Mouse (Mus musculus) cerebellum, adult 9-10 months (tissue): Measurements from ENCODE around the gene Zdhhc20.
"Not testable (repeated sequence)": the region's sequence is repeated elsewhere in the genome, so short reads cannot be mapped to it uniquely, and the experiment has no call there.

ENCODE experiments used
- DNase-seq: peaks from one replicate; pipeline ENCODE4 v3.0.0; 2022

Gene Zdhhc20

DNA sequence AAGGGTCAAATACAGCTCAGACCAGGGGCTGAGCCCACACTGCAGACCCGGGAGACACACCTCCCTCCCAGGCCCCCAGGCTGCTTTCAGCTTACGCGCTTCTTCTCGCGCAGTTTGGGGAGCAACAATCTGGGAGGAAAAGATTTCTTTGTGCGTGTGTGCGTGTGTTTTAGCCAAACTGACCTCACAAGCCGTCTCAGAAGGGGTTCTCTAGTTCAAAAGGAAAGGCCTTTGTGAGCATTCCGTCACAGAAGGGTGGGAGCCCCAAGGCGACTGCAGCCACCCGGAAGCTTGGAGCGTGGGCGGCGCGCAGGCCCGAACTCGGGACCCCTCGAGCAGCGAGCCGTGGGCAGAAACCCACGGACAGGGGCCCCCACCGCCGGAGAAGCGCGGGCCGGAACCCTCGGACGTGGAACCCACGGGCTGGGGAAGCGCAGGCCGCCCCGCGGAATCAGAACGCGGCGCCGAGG lies 500 bp downstream of the Zdhhc20 start:
- no peak for DNase-seq

- DNase-seq, result no peak
Observed at GRCm38 (mm10) chr14:57887171-57887570, 2.9 kb downstream of the Zdhhc20 start.

DNA sequence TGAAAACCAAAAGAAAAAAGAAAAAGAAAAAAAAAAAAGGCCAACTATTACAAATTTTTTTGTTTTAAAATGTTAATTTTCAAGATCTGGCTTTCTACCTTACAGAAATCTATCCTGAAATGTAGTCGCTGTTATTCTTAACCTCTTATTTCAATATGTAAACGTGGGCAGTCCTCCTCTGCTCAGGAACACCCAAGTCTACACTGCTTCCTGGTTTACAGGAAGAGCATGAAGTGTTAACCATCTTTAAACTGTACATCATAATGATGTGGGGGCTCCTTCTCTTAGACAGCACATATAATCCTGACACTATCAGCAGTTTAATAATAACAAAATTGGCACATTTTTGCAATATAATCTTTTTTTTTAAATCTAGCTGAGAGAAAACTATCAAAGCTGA lies 4.0 kb downstream of the Zdhhc20 start:
- no peak for DNase-seq

- DNase-seq, result no peak
Observed at GRCm38 (mm10) chr14:57883341-57883740, 6.7 kb downstream of the Zdhhc20 start.

DNA sequence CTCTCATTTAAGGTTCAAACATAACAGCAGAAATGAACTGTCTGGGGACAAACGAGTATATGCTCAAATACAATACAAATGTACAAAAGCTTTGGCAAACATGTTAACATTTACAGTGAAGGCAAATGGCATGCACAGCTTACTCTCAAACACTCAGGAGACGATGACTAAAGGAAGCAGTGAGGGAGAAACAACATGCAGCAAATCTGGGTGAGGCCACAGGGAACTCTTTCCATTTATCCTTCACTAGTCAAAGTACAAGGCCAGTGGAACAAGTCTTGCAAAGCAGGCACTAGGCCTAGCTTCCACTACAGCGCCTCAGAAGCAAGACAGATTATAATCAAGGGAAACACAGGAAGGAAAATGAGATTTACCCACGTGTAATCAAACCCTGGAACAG lies 7.4 kb downstream of the Zdhhc20 start:
- no peak for DNase-seq

DNA sequence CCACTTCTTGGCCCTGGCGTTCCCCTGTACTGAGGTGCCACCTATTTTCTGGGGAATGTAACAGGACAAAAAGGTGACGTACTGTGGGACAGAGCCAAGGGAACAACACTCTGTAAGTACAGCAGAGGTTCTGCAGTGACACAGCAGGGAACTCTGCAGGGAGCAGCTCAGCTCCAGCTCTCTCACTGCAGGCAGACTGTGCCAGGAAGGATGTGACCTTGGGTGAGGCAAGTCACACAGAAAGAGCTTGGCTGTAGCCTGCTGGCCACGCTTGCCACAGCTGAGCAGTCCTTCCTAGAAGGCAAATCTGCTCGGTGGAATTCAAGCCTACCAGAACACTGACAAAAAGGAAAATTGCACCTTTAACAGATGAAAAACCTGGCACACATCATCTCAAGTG lies 8.3 kb downstream of the Zdhhc20 start:
- peak; percentile 35 for DNase-seq

DNA sequence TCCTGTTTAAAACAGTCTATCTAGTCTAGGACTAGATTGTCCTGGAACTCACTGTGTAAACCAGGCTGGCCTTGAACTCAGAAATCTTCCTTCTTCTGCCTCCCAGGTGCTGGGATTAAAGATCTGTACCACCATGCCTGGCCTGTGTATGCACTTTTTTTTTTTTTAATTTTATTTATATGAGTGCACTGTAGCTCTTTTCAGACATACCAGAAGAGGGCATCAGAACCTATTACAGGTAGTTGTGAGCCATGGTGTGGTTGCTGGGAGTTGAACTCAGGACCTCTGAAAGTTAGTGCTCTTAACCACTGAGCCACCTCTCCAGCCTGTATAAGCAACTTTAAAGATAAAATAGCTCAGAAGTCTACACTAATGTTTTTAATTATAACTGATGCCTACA lies 9.0 kb downstream of the Zdhhc20 start:
- no peak for DNase-seq

DNA sequence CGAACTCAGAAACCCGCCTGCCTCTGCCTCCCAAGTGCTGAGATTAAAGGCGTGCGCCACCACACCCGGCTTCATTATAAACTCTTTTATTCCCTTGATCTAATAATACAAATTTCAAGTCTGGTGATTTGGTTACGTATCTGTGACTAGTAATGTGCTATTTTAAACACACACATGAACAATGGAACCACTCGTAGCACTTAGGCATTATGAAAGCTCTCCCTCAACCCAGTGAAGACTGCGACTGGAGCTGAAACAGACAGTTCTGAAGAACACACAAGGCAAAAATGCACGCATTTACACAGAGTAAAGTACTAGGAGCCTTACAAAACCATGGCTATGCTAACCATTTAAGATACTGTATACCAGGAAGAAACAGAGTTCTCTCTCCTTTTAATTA lies 12.2 kb downstream of the Zdhhc20 start:
- no peak for DNase-seq

GRCm38 (mm10) chr14:57866676-57867276 lies 23.3 kb downstream of the Zdhhc20 start:
- DNase-seq, result peak; percentile 66

DNA sequence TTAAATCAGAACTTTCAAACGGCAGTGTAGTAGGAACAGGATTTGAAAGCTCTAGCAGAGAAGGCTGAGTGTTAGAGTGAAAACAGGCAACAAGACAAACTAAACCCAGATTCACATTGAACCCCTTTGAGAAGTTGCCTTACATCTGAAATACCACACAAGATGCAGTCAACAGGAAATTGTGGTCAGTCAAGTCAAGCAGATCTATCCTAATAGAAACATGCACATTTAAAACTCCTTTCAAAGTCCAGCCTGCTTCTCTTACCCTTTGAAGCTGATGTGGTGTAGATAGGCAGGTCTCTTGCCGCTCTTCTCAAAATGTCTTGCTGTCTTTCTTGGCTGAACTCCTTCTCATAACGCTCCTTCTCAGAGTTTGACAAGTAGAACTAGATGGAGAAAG lies 24.8 kb downstream of the Zdhhc20 start:
- DNase-seq, result no peak

DNA sequence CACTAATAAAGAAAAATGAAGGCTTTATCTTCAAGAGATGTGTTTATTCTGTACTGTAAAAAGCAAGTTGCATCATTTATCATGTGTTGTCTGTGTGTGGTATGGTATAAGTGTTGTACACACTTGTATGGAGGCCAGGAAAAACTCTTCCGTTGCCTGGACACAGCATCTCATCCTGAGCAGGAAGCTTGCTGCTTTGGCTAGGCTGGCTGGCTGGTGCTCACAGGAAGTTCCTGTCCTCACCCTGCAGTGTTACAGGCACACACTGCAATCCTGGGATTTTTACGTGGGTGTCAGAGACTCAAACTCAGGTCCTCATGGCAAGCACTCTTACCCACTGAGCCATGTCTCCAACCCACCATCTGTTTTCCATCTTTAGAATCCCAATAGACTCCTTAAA lies 26.9 kb downstream of the Zdhhc20 start:
- no peak for DNase-seq

DNA sequence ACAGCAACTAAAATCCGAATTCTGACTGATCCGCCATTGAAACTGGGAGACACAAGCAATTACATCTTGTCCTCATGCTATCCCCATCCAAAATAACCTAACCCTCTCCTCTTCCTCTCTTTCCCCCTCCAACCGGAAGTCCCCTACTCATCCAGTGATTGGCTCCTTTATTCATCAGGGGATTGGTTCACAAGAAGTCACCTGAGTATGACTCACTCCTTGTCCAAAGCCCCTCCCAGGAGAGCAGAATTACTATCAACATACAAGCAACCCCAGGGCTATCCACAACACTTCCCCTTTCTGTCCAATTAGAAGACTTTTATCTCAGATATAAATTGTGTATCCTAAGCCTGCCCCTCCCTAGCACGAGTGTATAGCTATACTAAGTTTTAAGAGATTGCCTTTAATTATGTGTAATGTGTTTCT lies 28.1 kb downstream of the Zdhhc20 start:
- no peak for DNase-seq

DNA sequence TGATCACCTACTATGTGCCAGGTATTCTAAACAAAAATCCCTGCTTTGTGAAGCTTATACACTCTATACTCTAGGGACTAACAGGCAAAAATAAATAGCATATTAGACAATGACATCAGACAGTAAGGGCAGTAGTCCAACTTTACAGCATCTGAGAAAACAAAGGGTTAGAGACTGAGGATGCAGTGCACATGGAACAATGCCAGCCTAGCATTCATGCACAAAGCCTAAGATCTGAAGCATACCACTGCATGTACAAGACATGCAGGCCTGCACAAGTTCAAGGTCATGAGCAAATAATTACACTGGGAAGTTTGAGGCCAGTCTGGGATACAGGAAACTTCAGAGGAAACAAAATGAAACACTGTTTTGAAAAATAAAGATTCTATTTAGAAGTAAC lies 30.6 kb downstream of the Zdhhc20 start:
- no peak for DNase-seq

GRCm38 (mm10) chr14:57858601-57859000 lies 31.5 kb downstream of the Zdhhc20 start:
- no peak for DNase-seq

DNA sequence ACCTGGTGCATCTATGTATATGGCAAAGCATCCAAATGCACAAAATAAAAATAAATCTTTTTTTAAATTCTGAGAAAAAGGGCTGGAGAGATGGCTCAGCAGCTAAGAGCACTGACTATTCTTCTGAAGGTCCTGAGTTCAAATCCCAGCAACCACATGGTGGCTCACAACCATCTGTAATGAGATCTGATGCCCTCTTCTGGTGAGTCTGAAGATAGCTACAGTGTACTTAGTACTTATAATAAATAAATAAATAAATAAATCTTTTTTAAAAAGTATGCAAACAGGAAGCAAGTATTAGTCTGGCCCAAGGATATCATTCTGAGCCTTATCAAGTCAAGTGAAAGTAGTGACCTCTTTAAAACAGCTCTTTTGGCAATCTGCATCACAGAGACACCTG lies 34.0 kb downstream of the Zdhhc20 start:
- not testable (repeated sequence) for DNase-seq

GRCm38 (mm10) chr14:57852961-57853360 lies 37.1 kb downstream of the Zdhhc20 start:
- DNase-seq, result no peak

DNA sequence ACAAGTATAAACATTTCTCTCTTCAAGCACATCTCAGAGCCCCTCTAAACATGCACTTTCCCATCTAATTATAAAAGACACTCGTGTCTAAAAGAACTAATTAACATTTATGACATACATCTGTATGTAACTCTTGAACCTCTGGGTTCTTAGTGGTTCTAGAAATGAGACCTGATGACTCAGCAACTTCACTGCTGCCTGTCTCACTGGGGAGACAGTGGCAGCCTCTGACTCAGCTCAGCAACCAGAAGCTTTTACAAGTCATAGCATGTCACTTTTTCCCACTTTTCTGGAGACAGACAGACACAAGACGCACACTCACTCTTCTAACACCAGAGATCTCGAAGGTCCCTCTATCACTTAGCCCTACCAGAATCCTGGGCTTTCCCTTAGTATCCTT lies 39.7 kb downstream of the Zdhhc20 start:
- no peak for DNase-seq

- DNase-seq, result no peak
Observed at GRCm38 (mm10) chr14:57848646-57849045, 41.4 kb downstream of the Zdhhc20 start.

- not testable (repeated sequence) for DNase-seq
Observed at GRCm38 (mm10) chr14:57848061-57848460, 42.0 kb downstream of the Zdhhc20 start.

GRCm38 (mm10) chr14:57844535-57844934 lies 45.5 kb downstream of the Zdhhc20 start:
- DNase-seq, result no peak

DNA sequence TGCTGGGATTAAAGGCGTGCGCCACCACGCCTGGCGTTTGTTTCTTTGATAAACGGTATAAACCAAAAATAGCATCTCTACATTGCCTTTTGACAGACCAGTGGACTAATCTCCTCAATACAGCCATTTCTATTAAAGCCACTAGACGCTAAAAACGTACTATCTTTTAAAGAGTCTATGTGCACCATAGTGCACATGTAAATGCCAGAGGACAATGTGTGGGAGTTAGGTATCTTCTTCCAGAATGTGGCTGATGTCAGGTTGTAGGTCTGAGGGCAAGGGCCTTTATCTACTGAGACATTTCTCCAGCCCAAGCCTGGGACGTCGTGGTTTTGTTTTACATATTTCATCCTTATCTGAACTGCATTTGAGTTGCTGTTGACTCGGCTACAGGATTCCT lies 54.9 kb downstream of the Zdhhc20 start:
- no peak for DNase-seq

GRCm38 (mm10) chr14:57833526-57833925 lies 56.5 kb downstream of the Zdhhc20 start:
- no peak for DNase-seq

- no peak for DNase-seq
Observed at GRCm38 (mm10) chr14:57827284-57827683, 62.8 kb downstream of the Zdhhc20 start.

DNA sequence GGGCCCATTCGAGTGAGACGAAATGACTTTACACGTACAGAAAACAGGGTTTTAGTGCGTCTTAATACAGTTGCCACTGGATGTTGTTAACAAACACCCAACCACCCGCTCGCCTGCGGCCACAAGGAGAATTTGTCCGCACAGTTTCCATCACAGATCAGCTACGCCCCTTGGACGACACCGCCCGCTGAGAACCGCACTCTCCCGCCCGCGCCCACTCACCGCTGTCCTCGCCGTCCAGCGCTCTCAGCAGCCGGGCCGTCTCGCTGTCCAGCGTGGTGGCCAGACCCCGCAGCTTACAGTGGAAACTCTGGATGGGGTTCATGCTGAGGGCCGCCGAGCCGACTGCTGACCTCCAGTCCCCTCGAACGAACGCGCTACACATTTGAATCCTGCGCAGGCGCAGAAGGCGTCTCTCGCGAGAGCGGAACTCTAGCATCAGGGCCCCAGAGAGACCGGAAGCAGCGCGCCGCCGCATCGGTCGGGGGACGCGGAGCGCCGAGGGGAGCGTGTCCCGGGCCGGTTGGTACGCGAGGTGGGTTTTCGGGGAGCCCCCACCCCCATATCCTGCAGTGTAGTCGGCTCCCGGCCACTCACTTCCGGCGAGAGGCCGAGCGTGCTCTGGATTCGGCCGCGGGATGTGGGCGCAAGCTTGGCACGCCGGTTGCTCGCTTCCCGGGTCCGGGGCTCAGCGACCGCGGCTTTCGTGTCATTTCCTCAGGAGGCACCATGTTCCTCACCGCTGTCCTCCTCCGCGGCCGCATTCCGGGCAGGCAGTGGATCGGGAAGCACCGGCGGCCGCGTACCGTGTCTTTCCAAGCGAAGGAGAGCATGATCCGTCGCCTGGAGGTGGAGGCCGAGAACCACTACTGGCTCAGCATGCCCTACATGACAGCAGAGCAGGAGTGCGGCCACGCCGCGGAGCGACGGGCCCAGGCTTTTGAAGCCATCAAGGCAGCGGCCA lies 64.0 kb downstream of the Zdhhc20 start, which contains the start of the genes Ska3 and Mrpl57:
TSS of gene Ska3 (minus strand) at position 398 of the 964 bp plus-strand sequence.
TSS of gene Mrpl57 (plus strand) at position 447 of the 964 bp plus-strand sequence.
- peak; percentile 86 for DNase-seq
